Mouse (Mus musculus): ENCODE data around the gene Ifi44.

Gene Ifi44

GRCm38 (mm10) chr3:151749737-151750136 lies at the start of gene Ifi44:
Ifi44 (minus strand) TSS chr3:151749960.
- no peak for DNase-seq

GRCm38 (mm10) chr3:151788622-151789021 lies 38.9 kb upstream of the Ifi44 start:
- DNase-seq: no peak

- DNase-seq: no peak
These were observed 25.3 kb upstream of the Ifi44 start for GRCm38 (mm10) chr3:151775089-151775488.

- DNase-seq: peak; percentile 22 to 68
These were observed 21.3 kb upstream of the Ifi44 start for GRCm38 (mm10) chr3:151771074-151771473.

GRCm38 (mm10) chr3:151748514-151748913 lies 1.2 kb downstream of the Ifi44 start:
- DNase-seq: no peak

GRCm38 (mm10) chr3:151746058-151746457 lies 3.7 kb downstream of the Ifi44 start:
- no peak for DNase-seq

- no peak for DNase-seq
These were observed 7.5 kb downstream of the Ifi44 start for GRCm38 (mm10) chr3:151742223-151742622.

GRCm38 (mm10) chr3:151716246-151716645 lies 33.5 kb downstream of the Ifi44 start:
- peak in 1 of 2 experiments; percentile 14 for DNase-seq

- no peak for DNase-seq
These were observed 42.4 kb downstream of the Ifi44 start for GRCm38 (mm10) chr3:151707335-151707734.
